Mouse (Mus musculus): ENCODE measurements at regions not wholly inside any gene's neighbourhood (a gene's known extent, or its start where the extent isn't known, plus 50 kb on each side); places are given as distances from the start of the nearest gene placed in this dataset.

DNA sequence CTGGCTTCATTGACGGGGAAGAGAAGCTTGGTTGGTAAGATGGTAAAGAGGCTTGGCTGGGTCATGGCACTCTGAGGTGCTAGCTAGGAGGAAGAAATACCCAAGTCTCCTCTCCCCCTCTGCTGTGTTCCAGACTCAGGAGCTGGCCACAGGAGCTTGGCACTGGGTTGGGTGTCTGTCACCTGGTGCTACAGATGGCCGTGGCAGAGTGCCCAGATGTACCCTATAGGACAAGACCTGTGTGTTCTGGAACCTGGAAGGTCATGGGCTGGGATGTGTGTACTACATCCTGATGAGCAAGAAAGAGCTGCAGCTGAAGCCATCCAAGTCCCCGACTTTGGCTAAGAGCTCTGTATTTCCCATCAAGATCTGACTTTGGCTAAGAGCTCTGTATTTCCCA is 72.4 kb downstream of the Nupl2 start:
- no peak for DNase-seq

DNA sequence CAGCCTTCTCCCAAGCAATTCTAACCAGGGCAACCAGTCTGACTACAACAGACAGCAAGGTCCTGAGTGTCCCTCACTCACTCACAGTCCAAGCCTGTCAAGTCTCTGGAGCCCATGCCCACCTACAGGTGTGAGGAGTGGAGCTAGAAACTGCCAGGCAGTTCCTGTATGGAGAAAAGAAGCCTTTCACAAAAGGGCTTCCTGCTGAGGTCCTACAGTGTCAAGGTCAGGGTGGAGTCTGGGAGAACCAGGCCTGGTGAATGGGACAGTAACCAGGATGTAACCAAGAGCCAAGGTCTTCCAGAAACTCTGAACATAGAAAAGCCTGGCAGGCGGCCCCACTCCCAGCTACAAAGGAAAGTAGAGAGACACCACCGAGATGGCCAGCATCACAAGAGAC is 74.2 kb downstream of the Nupl2 start:
- DNase-seq: no peak

DNA sequence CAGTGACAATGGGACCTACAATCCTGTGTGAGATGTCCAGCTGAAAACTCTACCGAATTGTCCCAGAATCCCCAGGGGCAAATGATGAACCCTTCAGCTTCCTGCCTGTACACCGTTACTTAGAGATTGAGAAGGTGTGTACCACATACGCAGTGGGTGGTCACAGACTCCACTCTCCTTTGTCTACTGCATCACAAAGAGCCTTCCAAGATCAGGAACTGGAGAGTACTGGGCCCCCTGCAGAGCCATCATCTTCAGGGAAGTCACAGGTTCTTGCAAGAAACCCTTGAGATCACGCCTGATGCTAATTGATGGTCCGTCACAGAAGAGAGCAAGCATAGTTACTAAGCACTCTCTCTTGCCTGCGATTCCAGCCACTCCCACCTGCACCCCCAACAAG is 79.4 kb downstream of the Nupl2 start:
- DNase-seq: no peak

DNA sequence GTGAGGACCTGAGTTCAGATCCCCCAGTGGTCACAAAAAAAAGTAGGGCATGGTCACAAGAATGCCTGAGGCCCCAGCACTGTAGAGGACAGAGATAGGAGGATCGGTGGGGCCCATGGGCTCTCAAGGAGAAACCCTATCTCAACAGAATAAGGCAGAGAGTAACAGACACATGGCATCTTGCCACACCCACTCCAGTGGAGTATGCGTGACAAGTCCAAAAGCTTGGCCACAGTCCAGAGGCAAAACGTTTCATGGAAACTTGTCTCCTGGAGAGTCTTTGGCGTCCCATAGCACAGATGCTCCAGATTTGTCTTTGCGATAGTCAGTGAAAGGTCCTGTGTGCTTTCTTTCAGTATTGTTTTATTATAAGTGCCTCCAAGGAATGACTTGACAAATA is 90.7 kb downstream of the Nupl2 start:
- no peak for DNase-seq

DNA sequence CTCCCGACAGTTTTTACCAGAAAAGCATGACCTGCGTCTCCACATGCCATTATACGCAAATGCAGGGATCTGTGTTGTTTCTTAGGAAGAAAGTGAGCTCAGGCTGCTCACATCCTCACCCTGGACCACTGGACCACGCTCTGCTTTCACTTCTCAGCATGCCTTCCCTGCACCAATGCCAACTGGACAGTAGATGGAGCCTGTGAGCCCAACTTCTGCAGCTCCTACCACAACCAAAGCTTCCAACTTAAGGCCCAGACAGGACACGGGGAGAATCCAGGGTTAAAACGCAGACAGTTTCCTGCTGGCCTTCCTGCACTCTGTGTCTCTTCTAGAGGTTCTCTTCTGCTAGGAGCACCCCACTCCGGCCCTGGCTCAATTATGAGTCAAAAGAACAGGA is 90.3 kb downstream of the Kcnh2 start:
- peak; percentile 75 for DNase-seq

DNA sequence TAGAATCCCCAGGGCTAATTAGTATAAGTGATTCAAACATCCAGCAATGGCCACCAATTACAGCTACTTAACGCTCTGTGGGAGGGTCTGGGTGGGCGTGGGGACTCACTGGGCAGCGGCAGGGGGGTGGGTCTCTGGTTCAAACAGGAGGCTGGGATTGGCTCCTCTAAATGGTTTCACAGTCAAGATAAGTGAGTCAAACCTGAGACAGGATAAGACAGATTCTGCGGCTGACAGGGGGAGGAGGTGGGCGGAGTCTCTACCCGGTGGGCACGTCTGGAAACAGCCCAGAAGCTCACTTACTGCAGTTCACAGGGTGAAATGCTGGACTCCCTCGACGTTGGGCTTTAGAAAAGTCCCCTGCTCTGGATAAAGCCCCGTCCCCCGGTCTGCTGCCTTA is 89.3 kb downstream of the Kcnh2 start:
- DNase-seq: no peak

DNA sequence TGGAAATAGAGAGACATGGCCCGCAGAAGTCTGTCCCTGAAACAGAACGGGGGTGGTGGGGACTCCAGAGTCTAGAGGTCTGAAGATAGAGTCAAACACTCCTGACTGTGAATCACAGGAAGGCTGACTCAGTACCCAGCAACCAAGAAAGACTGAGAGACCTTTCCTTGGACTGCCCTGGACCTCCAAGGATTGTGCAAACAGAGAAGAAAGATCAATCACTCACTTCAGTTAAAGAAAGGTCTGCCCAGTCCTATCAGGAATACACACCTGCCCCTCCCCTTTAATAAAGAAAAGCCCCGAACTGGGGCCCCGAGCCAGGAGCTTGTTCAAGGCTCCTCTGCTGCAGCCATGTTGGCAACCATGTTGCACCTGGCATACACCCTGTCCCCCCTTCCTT is 87.3 kb downstream of the Kcnh2 start:
- DNase-seq: no peak

DNA sequence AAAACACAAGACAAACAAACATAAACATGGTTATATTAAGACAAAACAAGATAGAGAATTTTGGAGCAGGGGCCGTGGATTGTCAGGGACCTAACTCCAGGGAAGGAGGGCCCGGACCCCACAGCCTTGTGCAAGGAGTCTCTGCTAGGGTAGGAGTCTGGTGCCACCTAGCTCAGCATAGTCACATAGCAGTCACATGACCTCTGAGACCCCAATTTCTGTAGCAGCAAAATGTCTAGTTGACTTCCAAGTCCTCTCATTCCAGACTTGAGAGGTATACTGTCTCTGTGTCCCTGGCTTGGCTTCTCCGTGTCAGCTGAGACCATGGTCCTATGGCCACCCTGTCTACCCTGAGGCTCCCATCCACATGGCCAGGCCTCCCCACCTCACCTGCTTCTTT is 86.0 kb downstream of the Kcnh2 start:
- no peak for DNase-seq

DNA sequence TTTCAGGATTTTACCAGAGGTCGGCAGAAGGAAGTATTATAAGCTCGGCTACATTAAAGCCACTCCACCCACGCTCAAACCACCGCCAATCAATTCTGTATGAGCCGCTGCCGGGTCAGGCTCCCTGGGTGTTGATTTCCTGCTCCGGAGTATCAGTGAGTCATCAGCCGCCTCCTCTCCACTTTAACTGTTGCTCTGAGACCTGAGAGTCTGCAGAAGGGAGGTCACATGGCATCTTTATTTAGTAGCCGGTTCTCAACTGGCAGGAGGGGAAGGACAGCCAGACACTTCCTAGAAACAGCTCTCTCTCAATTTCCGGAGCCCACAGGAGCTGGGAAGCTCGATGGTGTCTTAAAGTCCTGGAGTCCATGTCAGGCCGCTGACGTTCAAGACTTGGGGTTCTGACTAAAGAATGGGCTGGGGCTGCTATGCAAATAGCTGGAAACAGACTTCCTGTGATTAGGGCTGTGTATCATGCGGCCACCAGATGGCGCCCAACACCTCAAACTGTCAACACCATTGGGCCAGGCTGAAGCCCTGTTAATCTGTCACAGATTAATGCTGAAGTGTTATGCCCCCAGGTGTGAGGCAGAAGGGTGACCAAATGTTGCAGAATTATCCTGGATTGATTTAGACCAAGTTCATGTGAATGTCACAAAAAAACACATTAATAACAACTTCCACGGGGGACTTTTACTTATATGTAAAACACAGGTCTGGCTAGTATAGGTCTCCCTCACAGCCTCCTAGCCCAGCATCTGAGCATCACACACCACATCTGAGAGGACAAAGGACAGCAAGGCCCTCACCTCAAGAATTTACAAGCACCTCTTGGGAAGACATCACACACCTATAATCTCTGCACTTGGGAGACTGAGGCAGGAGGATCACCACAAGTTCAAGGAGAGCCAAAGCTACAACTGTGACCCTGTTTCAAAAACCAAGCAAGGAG is 84.8 kb downstream of the Kcnh2 start:
- DNase-seq: peak; percentile 93

Data from lung, postnatal 36 days (tissue).